Mouse (Mus musculus) CH12.LX (cell line): ENCODE data around the gene Map3k14.
A peak's percentile ranks its signal among the peaks of the same experiment; 100 is the strongest.

Experiments used
- CTCF ChIP-seq, 2 experiments: IDR thresholded peaks in 1 of 2; conservative IDR thresholded peaks in 1 of 2; 2 replicates each; pipeline ENCODE4 v1.5.1; 2011 to 2012; ENCODE audit warnings: low read depth in 2 of 2, low read length in 2 of 2, improper control_type of control experiment in 1 of 2, inconsistent platforms in 1 of 2, mild to moderate bottlenecking in 1 of 2, moderate library complexity in 1 of 2
- HCFC1 ChIP-seq: IDR thresholded peaks from 2 replicates; pipeline ENCODE4 v1.6.1; 2012; ENCODE audit warnings: low read depth, mild to moderate bottlenecking, inconsistent platforms, low read length, improper control_type of control experiment
- MAX ChIP-seq: IDR thresholded peaks from 2 replicates; pipeline ENCODE4 v1.6.1; 2011; ENCODE audit warnings: low read length, improper control_type of control experiment
- MEF2A ChIP-seq: IDR thresholded peaks from 2 replicates; pipeline ENCODE4 v1.6.1; 2014; ENCODE audit warnings: low read depth, mild to moderate bottlenecking, inconsistent platforms, low read length, improper control_type of control experiment, borderline replicate concordance
- RCOR1 ChIP-seq: conservative IDR thresholded peaks from 2 replicates; pipeline ENCODE4 v1.6.1; 2012; ENCODE audit warnings: low read depth, mild to moderate bottlenecking, inconsistent platforms, low read length, improper control_type of control experiment
- TCF12 ChIP-seq: IDR thresholded peaks from 2 replicates; pipeline ENCODE4 v1.6.1; 2014; ENCODE audit warnings: low read depth, mild to moderate bottlenecking, inconsistent platforms, low read length, improper control_type of control experiment
- USF2 ChIP-seq: conservative IDR thresholded peaks from 2 replicates; pipeline ENCODE4 v1.6.1; 2011; ENCODE audit warnings: low read depth, low read length, improper control_type of control experiment

DNA sequence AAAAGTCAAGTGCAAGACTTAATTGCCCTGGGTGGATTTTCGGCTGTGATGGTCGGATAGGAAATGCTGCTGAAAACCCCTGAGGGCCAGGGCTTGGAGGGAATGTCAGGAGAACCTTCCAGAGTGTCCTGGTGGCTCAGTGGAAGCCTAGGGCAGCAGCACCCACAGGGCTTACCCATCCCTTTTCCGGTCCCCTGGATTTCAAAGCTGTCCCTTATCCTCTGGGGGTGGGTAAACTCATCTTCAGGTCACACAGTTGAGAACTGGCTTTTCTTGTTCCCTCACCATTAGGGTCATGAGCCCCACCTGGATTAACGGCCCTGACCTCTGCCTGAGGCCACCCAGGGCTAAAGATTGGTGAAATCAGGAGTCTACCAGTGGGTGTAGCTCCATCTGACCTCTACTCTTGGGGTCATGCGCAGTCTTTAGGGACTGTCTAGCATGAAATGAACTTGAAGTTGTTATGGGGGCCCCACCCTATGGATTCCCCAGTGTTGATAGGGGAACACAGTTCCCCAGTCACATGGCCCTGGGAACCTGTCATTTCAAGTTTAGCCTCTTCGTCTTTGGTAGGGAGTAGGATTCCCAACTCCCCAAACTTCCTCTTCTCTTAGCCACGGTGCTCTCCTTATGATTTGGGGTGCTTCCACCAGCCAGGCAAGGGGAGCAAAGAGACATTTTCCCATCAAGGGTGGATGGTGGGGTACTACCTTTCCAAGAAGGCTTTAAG lies 94.1 kb downstream of the Map3k14 start:
- TF ChIP-seq HCFC1: no peak
- no peak for TF ChIP-seq USF2
- TF ChIP-seq TCF12: no peak
- TF ChIP-seq RCOR1: no peak
- TF ChIP-seq CTCF (conservative IDR thresholded peaks at IDR 0.05 in 1 of 2, IDR thresholded peaks at IDR 0.05 in 1 of 2; ENCODE audit: low read depth in 2 of 2, low read length in 2 of 2): no peak
- no peak for TF ChIP-seq MEF2A
- peak; percentile 65; the same call in 1 of the 2 replicates for TF ChIP-seq MAX
